ENCODE assay signal across 8 mouse cellular contexts in the genomic region with DNA sequence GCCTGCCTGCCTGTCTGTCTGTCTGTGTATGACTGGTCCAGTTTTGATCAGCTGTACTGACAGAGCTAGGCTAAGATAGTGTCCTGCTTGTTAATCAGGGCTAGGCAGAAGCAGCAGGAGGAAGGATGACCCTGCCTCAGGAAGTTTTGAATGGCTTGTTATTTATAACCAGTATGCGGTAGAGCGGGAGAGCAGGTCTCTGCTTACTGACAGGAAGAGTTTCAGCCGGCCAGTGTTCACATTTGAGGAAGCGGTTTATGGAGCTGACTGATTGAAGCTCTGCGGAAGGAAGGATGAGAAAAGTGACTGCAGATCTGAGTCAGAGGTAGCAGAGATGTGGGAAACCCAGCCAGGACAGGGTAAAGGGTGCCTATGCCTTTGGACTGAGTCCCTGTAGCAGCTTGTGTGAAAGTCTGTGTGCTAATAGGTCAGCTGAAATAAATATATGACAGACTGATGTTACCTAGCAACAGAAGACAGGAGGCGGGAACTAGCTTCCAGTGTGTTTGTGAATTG. TPM values are rescaled to one million over a fixed set of nuclear protein-coding genes. Genes with fewer than 3 reads are reported as not detected.
DNase-seq lines count a peak whose midpoint lies in the region; ATAC-seq lines count a peak whose summit lies in the region.

No protein-coding gene starts in this region.

- WGBS in liver, embryonic 12.5 days (ENCODE audit: insufficient replicate concordance) = 18% methylated on average over 6 of the region's 6 CpGs

- peak; percentile 19 for DNase-seq in adrenal gland, adult 8-10 months
- no peak for DNase-seq in adrenal gland, adult 18-20 months (ENCODE audit: low spot score in 2 of 2)
- peak; percentile 25 for DNase-seq in adrenal gland, postnatal 10 days
- peak; percentile 24 to 68 for DNase-seq in heart, adult 18-20 months
- peak; percentile 29 for DNase-seq in kidney, adult 11 months

- H3K36me3 ChIP-seq in liver, embryonic 12.5 days = peaks cover 27% of the 10 kb centered on the region

- ATAC-seq in liver, embryonic 12.5 days = peak; percentile 91
- ATAC-seq in monocyte, adult 5-6 weeks (replicated peaks; ENCODE audit: insufficient number of reproducible peaks, low FRiP score, low TSS enrichment, poor library complexity, severe bottlenecking) = peak; percentile 76
- ATAC-seq in cerebellum, adult (ENCODE audit: insufficient number of reproducible peaks, low FRiP score, low TSS enrichment) = no peak

- no peaks in the 10 kb centered on the region for H3K27me3 ChIP-seq in liver, embryonic 12.5 days (replicated peaks)

- H3K4me1 ChIP-seq in liver, embryonic 12.5 days = peaks cover 66% of the 10 kb centered on the region

- H3K4me3 ChIP-seq in liver, embryonic 12.5 days = peak overlapping the region; percentile 51

- H3K4me2 ChIP-seq in liver, embryonic 12.5 days = peak overlapping the region; percentile 65

- H3K9ac ChIP-seq in liver, embryonic 12.5 days = peak overlapping the region; percentile 70

- peak overlapping the region; percentile 97 for H3K27ac ChIP-seq in liver, embryonic 12.5 days

- H3K9me3 ChIP-seq in liver, embryonic 12.5 days (replicated peaks) = 0 out of 2 replicates have a peak, but pooled peaks cover 2% of the 10 kb centered on the region

RNA-seq across cellular contexts. Expression of a gene that starts 27.9 kb away (rescaled TPM):
- total RNA-seq in adrenal gland, adult 8-10 months (2022) = 1 to 10 TPM; 1.2 to 2.4 (median 1.9) TPM
- total RNA-seq in adrenal gland, adult 18-20 months (2021) = under 1 TPM; 0.67 to 0.86 TPM
- total RNA-seq in adrenal gland, postnatal 10 days (2021) = 1 to 10 TPM; 2.0 to 3.4 TPM
- total RNA-seq in heart, adult 18-20 months (2021) = 1 to 10 TPM; 1.2 to 1.6 TPM
- polyA plus RNA-seq in liver, embryonic 12.5 days (2016; fragmentation: Nextera tagmentation; extraction: Ambion mirVana) = 13.0 and 13.1 TPM in 2 replicates
- 2.6 to 3.3 TPM (median 3.2 TPM) in 3 replicates for total RNA-seq in monocyte, adult 5-6 weeks (2017)

RNA-seq across cellular contexts. Expression of a gene that starts 41.2 kb away (rescaled TPM):
- total RNA-seq in adrenal gland, adult 8-10 months (2022) = 10 to 100 TPM; 52.7 to 73.4 (median 60.4) TPM
- 10 to 100 TPM; 48.2 to 58.8 TPM for total RNA-seq in adrenal gland, adult 18-20 months (2021)
- 10 to 100 TPM; 51.7 to 59.0 TPM for total RNA-seq in adrenal gland, postnatal 10 days (2021)
- 10 to 100 TPM; 48.8 to 51.3 TPM for total RNA-seq in heart, adult 18-20 months (2021)
- polyA plus RNA-seq in liver, embryonic 12.5 days (2016; fragmentation: Nextera tagmentation; extraction: Ambion mirVana) = 235 and 237 TPM in 2 replicates
- 79.0 to 122 TPM (median 93.2 TPM) in 3 replicates for total RNA-seq in monocyte, adult 5-6 weeks (2017)

RNA-seq across cellular contexts. Expression of a gene that starts 56.5 kb away (rescaled TPM):
- not detected for total RNA-seq in adrenal gland, adult 8-10 months (2022)
- total RNA-seq in adrenal gland, adult 18-20 months (2021) = under 1 TPM in 1 of 2 experiments, not detected in 1; 0.35 TPM
- total RNA-seq in adrenal gland, postnatal 10 days (2021) = 10 to 100 TPM in 1 of 2 experiments, 1 to 10 TPM in 1; 8.3 to 19.9 TPM
- not detected for total RNA-seq in heart, adult 18-20 months (2021)
- polyA plus RNA-seq in liver, embryonic 12.5 days (2016; fragmentation: Nextera tagmentation; extraction: Ambion mirVana) = 0.12 and 0.13 TPM in 2 replicates
- total RNA-seq in monocyte, adult 5-6 weeks (2017) = not detected in 3 replicates

Comparison
In these comparisons a context has a peak if more than half of its experiments do, and no peak if none do; other contexts are left out.
1. DNase-seq: peak in adrenal gland, adult 8-10 months (single experiment), adrenal gland, postnatal 10 days (single experiment), heart, adult 18-20 months (2 of 2) and kidney, adult 11 months (single experiment); none in adrenal gland, adult 18-20 months (0 of 2).